Mouse (Mus musculus): ENCODE results near the gene Zfp354b. TPM values are rescaled to one million over a fixed set of nuclear protein-coding genes. Genes with fewer than 3 reads are reported as not detected.

Gene Zfp354b
- total and polyA plus RNA-seq, 3 experiments, result not detected

DNA sequence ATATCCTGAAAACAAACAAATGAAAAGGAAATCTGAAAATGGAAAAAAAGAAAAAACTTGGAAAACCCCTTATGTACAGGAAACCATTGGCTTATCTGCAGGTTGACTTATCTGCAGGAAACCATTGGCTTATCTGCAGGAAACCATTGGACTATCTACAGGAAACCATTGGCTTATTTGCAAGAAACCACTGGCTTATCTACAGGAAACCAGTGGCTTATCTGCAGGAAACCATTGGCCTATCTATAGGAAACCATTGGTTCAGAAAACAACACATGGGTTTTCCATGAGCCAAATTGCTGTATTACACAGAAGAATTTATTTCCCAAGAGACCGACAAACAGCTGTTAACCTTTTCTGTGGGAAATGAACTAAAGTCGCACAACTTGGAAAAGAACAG, 33.5 kb upstream of the Zfp354b start:
- dilution Hi-C loops (cut with MboI; ENCODE audit: extremely low pct_ligation_motif_present, extremely low pct_unique_long_range_greater_than_20kb, low sequenced_read_pairs), result no loop called here
- Histone ChIP-seq H3K4me3 (replicated peaks in 1 of 3; ENCODE audit: low read depth in 2 of 3, low read length in 2 of 3, poor library complexity in 1 of 3) (no peak overlapping the region), H3K36me3 (replicated peaks in 1 of 2; ENCODE audit: control insufficient read depth in 1 of 2, insufficient read depth in 1 of 2, low read length in 1 of 2) (no peaks in the 10 kb centered on the region), H3K4me2 (ENCODE audit: insufficient read depth, low read depth, poor library complexity, severe bottlenecking) (no peak overlapping the region), H3K9ac (ENCODE audit: insufficient read depth, low read depth) (no peak overlapping the region), H3K79me2 (replicated peaks; ENCODE audit: control insufficient read depth, extremely low read depth, insufficient read depth, poor library complexity, severe bottlenecking) (no peaks in the 10 kb centered on the region), H3K9me3 (replicated peaks; ENCODE audit: low read length) (no peaks in the 10 kb centered on the region), H3K4me1 (ENCODE audit: control insufficient read depth in 1 of 2, insufficient read depth in 2 of 2) (no peaks in the 10 kb centered on the region), H3K27me3 (replicated peaks) (peaks cover 69% of the 10 kb centered on the region), H3K27ac (ENCODE audit: insufficient read depth, low read depth) (no peak overlapping the region)
- DNase-seq (ENCODE audit: extremely low read depth), result no peak
- TF ChIP-seq CTCF (conservative IDR thresholded peaks at IDR 0.05 in 1 of 2, IDR thresholded peaks at IDR 0.05 in 1 of 2; ENCODE audit: low read depth in 2 of 2, low read length in 2 of 2), result no peak
- TF ChIP-seq PAX5 (IDR thresholded peaks at IDR 0.05; ENCODE audit: low read length), result no peak
- TF ChIP-seq CHD2 (IDR thresholded peaks at IDR 0.05; ENCODE audit: low read length), result no peak
- no peak for TF ChIP-seq TCF12 (IDR thresholded peaks at IDR 0.05; ENCODE audit: low read depth, low read length)
- TF ChIP-seq MXI1 (IDR thresholded peaks at IDR 0.05; ENCODE audit: low read depth, low read length), result no peak
- TF ChIP-seq ZKSCAN1 (IDR thresholded peaks at IDR 0.05; ENCODE audit: borderline replicate concordance, low read depth, low read length), result no peak
- TF ChIP-seq IRF4 (IDR thresholded peaks at IDR 0.05; ENCODE audit: low read depth, low read length), result no peak
- no peak for TF ChIP-seq MAX (IDR thresholded peaks at IDR 0.05; ENCODE audit: low read length)
- no peak for TF ChIP-seq RCOR1 (conservative IDR thresholded peaks at IDR 0.05; ENCODE audit: low read depth, low read length)
- no peak for TF ChIP-seq MYC (IDR thresholded peaks at IDR 0.05; ENCODE audit: low read depth, low read length)
- in situ Hi-C loops (cut with MboI; ENCODE audit: low pct_ligation_motif_present, low pct_unique_long_range_greater_than_20kb, low sequenced_read_pairs), result no loop called here

DNA sequence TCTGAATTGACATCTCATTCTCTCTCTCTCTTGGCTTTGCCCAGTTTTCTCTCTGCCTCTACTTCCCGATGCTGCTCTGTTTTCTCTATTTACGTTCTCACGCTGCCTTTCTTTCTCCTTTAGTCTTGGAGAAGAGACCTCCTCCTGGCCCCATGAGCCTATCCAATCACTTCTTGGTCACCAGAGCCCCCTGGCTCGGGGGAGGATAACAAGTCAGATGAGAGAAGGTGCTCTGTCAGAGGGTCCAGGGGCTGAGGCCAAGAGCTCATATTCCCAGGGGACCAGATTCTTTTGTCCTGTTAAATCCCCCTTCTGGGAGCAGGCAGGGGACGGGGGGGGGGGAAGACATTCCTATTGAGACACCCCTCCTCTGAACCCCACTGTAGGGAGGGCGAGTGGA, 22.2 kb upstream of the Zfp354b start, which contains the start of gene Prop1:
Prop1 (minus strand) TSS at position 101 of the 400 bp plus-strand sequence.
- dilution Hi-C loops (cut with MboI; ENCODE audit: extremely low pct_ligation_motif_present, extremely low pct_unique_long_range_greater_than_20kb, low sequenced_read_pairs), result no loop called here
- Histone ChIP-seq H3K79me2 (replicated peaks; ENCODE audit: control insufficient read depth, extremely low read depth, insufficient read depth, poor library complexity, severe bottlenecking) (no peaks in the 10 kb centered on the region), H3K9me3 (replicated peaks; ENCODE audit: low read length) (no peaks in the 10 kb centered on the region), H3K27ac (ENCODE audit: insufficient read depth, low read depth) (no peak within 1 kb of the TSS), H3K9ac (ENCODE audit: insufficient read depth, low read depth) (no peak within 1 kb of the TSS), H3K4me2 (ENCODE audit: insufficient read depth, low read depth, poor library complexity, severe bottlenecking) (peak within 1 kb of the TSS; percentile 49), H3K4me1 (ENCODE audit: control insufficient read depth in 1 of 2, insufficient read depth in 2 of 2) (peaks cover 0 to 8% of the 10 kb centered on the region in 2 experiments; a peak in 1 of 4 replicates), H3K36me3 (replicated peaks in 1 of 2; ENCODE audit: control insufficient read depth in 1 of 2, insufficient read depth in 1 of 2, low read length in 1 of 2) (no peaks in the 10 kb centered on the region), H3K27me3 (replicated peaks) (peaks cover 89% of the 10 kb centered on the region), H3K4me3 (replicated peaks in 1 of 3; ENCODE audit: low read depth in 2 of 3, low read length in 2 of 3, poor library complexity in 1 of 3) (no peak within 1 kb of the TSS)
- DNase-seq (ENCODE audit: extremely low read depth), result no peak
- in situ Hi-C loops (cut with MboI; ENCODE audit: low pct_ligation_motif_present, low pct_unique_long_range_greater_than_20kb, low sequenced_read_pairs), result no loop called here
- TF ChIP-seq GABPA (IDR thresholded peaks at IDR 0.05; ENCODE audit: insufficient replicate concordance, low read depth, low read length) (no peak), NRF1 (IDR thresholded peaks at IDR 0.05; ENCODE audit: low read depth, low read length) (no peak), CHD1 (IDR thresholded peaks at IDR 0.05; ENCODE audit: low read depth, low read length) (no peak), MEF2A (IDR thresholded peaks at IDR 0.05; ENCODE audit: borderline replicate concordance, low read depth, low read length) (no peak), ZC3H11A (IDR thresholded peaks at IDR 0.05; ENCODE audit: low read depth, low read length) (no peak), ZMIZ1 (IDR thresholded peaks at IDR 0.05; ENCODE audit: low read depth, low read length) (no peak), MAX (IDR thresholded peaks at IDR 0.05; ENCODE audit: low read length) (no peak), ZKSCAN1 (IDR thresholded peaks at IDR 0.05; ENCODE audit: borderline replicate concordance, low read depth, low read length) (no peak), IRF4 (IDR thresholded peaks at IDR 0.05; ENCODE audit: low read depth, low read length) (no peak), JUN (IDR thresholded peaks at IDR 0.05; ENCODE audit: insufficient read depth, low read depth, low read length) (no peak), NELFE (IDR thresholded peaks at IDR 0.05; ENCODE audit: low read depth, low read length) (no peak), CHD2 (IDR thresholded peaks at IDR 0.05; ENCODE audit: low read length) (no peak), RAD21 (IDR thresholded peaks at IDR 0.05; ENCODE audit: low read depth, low read length) (no peak), RCOR1 (conservative IDR thresholded peaks at IDR 0.05; ENCODE audit: low read depth, low read length) (no peak), HCFC1 (IDR thresholded peaks at IDR 0.05; ENCODE audit: low read depth, low read length) (no peak), ELF1 (IDR thresholded peaks at IDR 0.05; ENCODE audit: low read depth, low read length) (no peak), E2F4 (IDR thresholded peaks at IDR 0.05; ENCODE audit: insufficient replicate concordance, low read depth, low read length) (no peak), CTCF (conservative IDR thresholded peaks at IDR 0.05 in 1 of 2, IDR thresholded peaks at IDR 0.05 in 1 of 2; ENCODE audit: low read depth in 2 of 2, low read length in 2 of 2) (no peak)

Data from CH12.LX (cell line).